Mouse (Mus musculus) embryonic facial prominence, embryonic 10.5 days (tissue): ENCODE results near the gene Ctnnal1. TPM values are rescaled to one million over a fixed set of nuclear protein-coding genes. Genes with fewer than 3 reads are reported as not detected.

Experiments
- DNase-seq: peaks from one replicate; pipeline ENCODE4 v3.0.0-alpha.2; 2017; ENCODE audit warnings: low spot score
- H3K27ac ChIP-seq: fragments of 300-500 bp; sonication (generic); replicated peaks from 2 replicates; pipeline ENCODE4 v1.5.1; 2016; ENCODE audit warnings: mild to moderate bottlenecking
- H3K27me3 ChIP-seq: fragments of 300-500 bp; sonication (generic); replicated peaks from 2 replicates; pipeline ENCODE4 v1.6.1; 2016; ENCODE audit warnings: low read depth, mild to moderate bottlenecking; ENCODE audit not compliant: poor library complexity, severe bottlenecking
- H3K36me3 ChIP-seq: fragments of 300-500 bp; sonication (generic); replicated peaks from 2 replicates; pipeline ENCODE4 v1.6.1; 2016; ENCODE audit warnings: mild to moderate bottlenecking, moderate library complexity
- H3K4me1 ChIP-seq: fragments of 300-500 bp; sonication (generic); 2 replicates; pipeline ENCODE4 v1.6.1; 2016
- H3K4me3 ChIP-seq: fragments of 300-500 bp; sonication (generic); 2 replicates; pipeline ENCODE4 v1.5.1; 2016; ENCODE audit warnings: mild to moderate bottlenecking, moderate library complexity
- H3K9me3 ChIP-seq: fragments of 300-500 bp; sonication (generic); 2 replicates; pipeline ENCODE4 v1.6.1; 2016; ENCODE audit warnings: mild to moderate bottlenecking
- WGBS: fragments of 180-500 bp; shearing (Covaris S2); methylation state at CpG from one replicate; pipeline ENCODE4 v1.1.7; 2016; 5-methylcytosine and 5-hydroxymethylcytosine counted together
- polyA plus RNA-seq: library from polyadenylated mRNA; unstranded; fragments of >200 nt; fragmentation: Nextera tagmentation; extraction: Ambion mirVana; gene quantifications from 2 replicates; pipeline ENCODE4 v1.2.1, GENCODE M21; 2016

Gene Ctnnal1
- 37.1 and 39.4 TPM in 2 replicates for polyA plus RNA-seq

GRCm38 (mm10) chr4:56865003-56865511 lies at the start of gene Ctnnal1:
Gene Ctnnal1, minus strand, starts transcription at chr4:56865188.
- DNase-seq: peak; percentile 94
- H3K27ac ChIP-seq: peak within 1 kb of the TSS; percentile 92
- under 1% methylated on average over 45 of the region's 45 CpGs for WGBS
- H3K27me3 ChIP-seq: no peaks in the 10 kb centered on the region
- H3K4me1 ChIP-seq: peaks cover 24% of the 10 kb centered on the region
- H3K36me3 ChIP-seq: no peaks in the 10 kb centered on the region; the same call in 1 of the 2 replicates
- peak within 1 kb of the TSS; percentile 91 for H3K4me3 ChIP-seq
- no peaks in the 10 kb centered on the region for H3K9me3 ChIP-seq

- H3K27ac ChIP-seq: no peak overlapping the region
- H3K4me3 ChIP-seq: no peak overlapping the region
- peaks cover 82% of the 10 kb centered on the region for H3K36me3 ChIP-seq
- H3K27me3 ChIP-seq: no peaks in the 10 kb centered on the region
- 95% methylated on average over 1 of the region's 1 CpGs for WGBS
- no peaks in the 10 kb centered on the region for H3K9me3 ChIP-seq
- no peak for DNase-seq
- peaks cover 7% of the 10 kb centered on the region; the same call in 1 of the 2 replicates for H3K4me1 ChIP-seq
Measured at GRCm38 (mm10) chr4:56914761-56915160, 49.8 kb upstream of the Ctnnal1 start.

- Histone ChIP-seq H3K36me3 (peaks cover 83% of the 10 kb centered on the region), H3K27ac (no peak overlapping the region), H3K4me1 (peaks cover 7% of the 10 kb centered on the region; the same call in 1 of the 2 replicates), H3K4me3 (no peak overlapping the region), H3K9me3 (no peaks in the 10 kb centered on the region), H3K27me3 (no peaks in the 10 kb centered on the region)
- no peak for DNase-seq
- WGBS: 93% methylated on average over 6 of the region's 6 CpGs
Measured at GRCm38 (mm10) chr4:56914338-56914737, 49.4 kb upstream of the Ctnnal1 start.

GRCm38 (mm10) chr4:56912382-56913001 lies 47.5 kb upstream of the Ctnnal1 start:
- no peak for DNase-seq
- Histone ChIP-seq H3K4me3 (no peak overlapping the region), H3K4me1 (peaks cover 7% of the 10 kb centered on the region; the same call in 1 of the 2 replicates), H3K9me3 (no peaks in the 10 kb centered on the region), H3K27me3 (no peaks in the 10 kb centered on the region), H3K36me3 (peaks cover 86% of the 10 kb centered on the region), H3K27ac (no peak overlapping the region)
- 90% methylated on average over 7 of the region's 7 CpGs for WGBS

GRCm38 (mm10) chr4:56909568-56909967 lies 44.6 kb upstream of the Ctnnal1 start:
- 68% methylated on average over 3 of the region's 3 CpGs for whole genome bisulfite sequencing
- peaks cover 96% of the 10 kb centered on the region for H3K36me3 ChIP-seq
- H3K27me3 ChIP-seq: no peaks in the 10 kb centered on the region
- H3K9me3 ChIP-seq: no peaks in the 10 kb centered on the region
- no peak for DNase-seq
- no peak overlapping the region for H3K27ac ChIP-seq
- no peak overlapping the region for H3K4me3 ChIP-seq
- H3K4me1 ChIP-seq: peaks cover 7% of the 10 kb centered on the region; the same call in 1 of the 2 replicates

GRCm38 (mm10) chr4:56907671-56908070 lies 42.7 kb upstream of the Ctnnal1 start:
- WGBS: 95% methylated on average over 5 of the region's 5 CpGs

GRCm38 (mm10) chr4:56906926-56907325 lies 41.9 kb upstream of the Ctnnal1 start:
- Histone ChIP-seq H3K27ac (no peak overlapping the region), H3K27me3 (no peaks in the 10 kb centered on the region), H3K9me3 (peaks cover under 1% of the 10 kb centered on the region; the same call in 1 of the 2 replicates), H3K4me1 (no peaks in the 10 kb centered on the region), H3K4me3 (no peak overlapping the region), H3K36me3 (peaks cover 98% of the 10 kb centered on the region)
- no peak for DNase-seq
- 90% methylated on average over 3 of the region's 3 CpGs for WGBS

More at GRCm38 (mm10) chr4:56907671-56908070, 42.7 kb upstream of the Ctnnal1 start:
- Histone ChIP-seq H3K27ac (no peak overlapping the region), H3K9me3 (no peaks in the 10 kb centered on the region), H3K4me3 (no peak overlapping the region), H3K36me3 (peaks cover 96% of the 10 kb centered on the region), H3K4me1 (no peaks in the 10 kb centered on the region), H3K27me3 (no peaks in the 10 kb centered on the region)
- no peak for DNase-seq

- no peak overlapping the region for H3K4me3 ChIP-seq
- 93% methylated on average over 5 of the region's 5 CpGs for WGBS
- peaks cover 3% of the 10 kb centered on the region; the same call in 1 of the 2 replicates for H3K9me3 ChIP-seq
- peaks cover 94% of the 10 kb centered on the region for H3K36me3 ChIP-seq
- no peak for DNase-seq
- no peak overlapping the region for H3K27ac ChIP-seq
- no peaks in the 10 kb centered on the region for H3K4me1 ChIP-seq
- H3K27me3 ChIP-seq: no peaks in the 10 kb centered on the region
Measured at GRCm38 (mm10) chr4:56905507-56905906, 40.5 kb upstream of the Ctnnal1 start.

GRCm38 (mm10) chr4:56901671-56902070 lies 36.7 kb upstream of the Ctnnal1 start:
- no peak for DNase-seq
- peaks cover 3% of the 10 kb centered on the region; the same call in 1 of the 2 replicates for H3K9me3 ChIP-seq
- no peak overlapping the region for H3K4me3 ChIP-seq
- H3K27me3 ChIP-seq: no peaks in the 10 kb centered on the region
- peaks cover 95% of the 10 kb centered on the region for H3K36me3 ChIP-seq
- WGBS: 90% methylated on average over 2 of the region's 2 CpGs
- no peaks in the 10 kb centered on the region for H3K4me1 ChIP-seq
- no peak overlapping the region for H3K27ac ChIP-seq

GRCm38 (mm10) chr4:56899216-56899615 lies 34.2 kb upstream of the Ctnnal1 start:
- Histone ChIP-seq H3K36me3 (peaks cover 87% of the 10 kb centered on the region), H3K4me1 (no peaks in the 10 kb centered on the region), H3K4me3 (no peak overlapping the region), H3K27ac (no peak overlapping the region), H3K27me3 (no peaks in the 10 kb centered on the region), H3K9me3 (peaks cover 3% of the 10 kb centered on the region; the same call in 1 of the 2 replicates)
- 94% methylated on average over 8 of the region's 8 CpGs for WGBS
- DNase-seq: no peak

- peaks cover 81% of the 10 kb centered on the region for H3K36me3 ChIP-seq
Measured at GRCm38 (mm10) chr4:56897511-56897910, 32.5 kb upstream of the Ctnnal1 start.

GRCm38 (mm10) chr4:56894196-56894595 lies 29.2 kb upstream of the Ctnnal1 start:
- H3K9me3 ChIP-seq: no peaks in the 10 kb centered on the region
- H3K27ac ChIP-seq: no peak overlapping the region
- 88% methylated on average over 3 of the region's 3 CpGs for WGBS
- peaks cover 83% of the 10 kb centered on the region for H3K36me3 ChIP-seq
- no peaks in the 10 kb centered on the region for H3K4me1 ChIP-seq
- no peak for DNase-seq
- H3K27me3 ChIP-seq: no peaks in the 10 kb centered on the region
- H3K4me3 ChIP-seq: no peak overlapping the region

More at GRCm38 (mm10) chr4:56897511-56897910, 32.5 kb upstream of the Ctnnal1 start:
- 83% methylated on average over 3 of the region's 3 CpGs for WGBS
- Histone ChIP-seq H3K4me1 (no peaks in the 10 kb centered on the region), H3K4me3 (no peak overlapping the region), H3K27me3 (no peaks in the 10 kb centered on the region), H3K27ac (no peak overlapping the region), H3K9me3 (peaks cover 3% of the 10 kb centered on the region; the same call in 1 of the 2 replicates)
- no peak for DNase-seq
